Mouse (Mus musculus): ENCODE data around the gene Nos1ap.

DNA sequence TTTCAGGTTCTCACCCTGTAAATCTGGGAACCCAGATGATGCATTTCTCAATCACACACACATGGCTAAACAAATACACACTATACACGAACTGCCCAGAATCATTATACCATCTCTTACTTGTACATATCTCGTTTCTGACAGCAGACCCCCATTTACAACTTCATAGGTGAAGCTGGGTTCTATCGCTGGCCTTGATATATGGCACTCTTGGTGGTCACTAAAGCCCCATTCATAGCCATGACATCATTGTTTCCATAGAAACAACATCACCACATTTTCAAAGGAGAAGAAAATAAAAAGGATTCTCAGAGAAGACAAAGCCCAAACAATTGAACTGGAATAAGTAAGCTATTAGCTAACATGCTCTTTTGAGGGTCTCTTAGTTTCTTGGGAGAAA, 174.3 kb downstream of the Nos1ap start:
- no peak for TF ChIP-seq CTCF (IDR thresholded peaks at IDR 0.05; ENCODE audit: control insufficient read depth, insufficient read depth, insufficient read length)
- TF ChIP-seq MAX (IDR thresholded peaks at IDR 0.05) = no peak

Measured in C2C12 (cell line).